Mouse (Mus musculus): ENCODE results near the gene Mpped2. TPM values are rescaled to one million over a fixed set of nuclear protein-coding genes. Genes with fewer than 3 reads are reported as not detected.

The Mpped2 gene
- total RNA-seq, 2 experiments from 2014 or later, result 2.5 to 4.6 TPM

GRCm38 (mm10) chr2:106844766-106845678 is 152.0 kb downstream of the Mpped2 start:
- DNase-seq, result no peak
- intact Hi-C loops (cut with DNase I), result no loop called here

GRCm38 (mm10) chr2:106846511-106846910 is 153.4 kb downstream of the Mpped2 start:
- intact Hi-C loops (cut with DNase I), result no loop called here
- no peak for DNase-seq

GRCm38 (mm10) chr2:106849389-106849788 is 156.3 kb downstream of the Mpped2 start:
- DNase-seq, result no peak
- intact Hi-C loops (cut with DNase I), result no loop called here

- no peak for DNase-seq
- intact Hi-C loops (cut with DNase I), result no loop called here
Observed at GRCm38 (mm10) chr2:106851515-106851914, 158.4 kb downstream of the Mpped2 start.

GRCm38 (mm10) chr2:106854213-106854612 is 161.1 kb downstream of the Mpped2 start:
- intact Hi-C loops (cut with DNase I), result no loop called here
- no peak for DNase-seq

GRCm38 (mm10) chr2:106854758-106855157 is 161.7 kb downstream of the Mpped2 start:
- intact Hi-C loops (cut with DNase I), result no loop called here
- DNase-seq, result no peak

GRCm38 (mm10) chr2:106855184-106855583 is 162.1 kb downstream of the Mpped2 start:
- no peak for DNase-seq
- intact Hi-C loops (cut with DNase I), result no loop called here

GRCm38 (mm10) chr2:106855623-106856350 is 162.7 kb downstream of the Mpped2 start:
- intact Hi-C loops (cut with DNase I), result no loop called here
- no peak for DNase-seq

- intact Hi-C loops (cut with DNase I), result no loop called here
- no peak for DNase-seq
Observed at GRCm38 (mm10) chr2:106856361-106856961, 163.4 kb downstream of the Mpped2 start.

GRCm38 (mm10) chr2:106857258-106857657 is 164.2 kb downstream of the Mpped2 start:
- DNase-seq, result no peak
- intact Hi-C loops (cut with DNase I), result no loop called here

- intact Hi-C loops (cut with DNase I), result no loop called here
- no peak for DNase-seq
Observed at GRCm38 (mm10) chr2:106857711-106858110, 164.6 kb downstream of the Mpped2 start.

- DNase-seq, result no peak
- intact Hi-C loops (cut with DNase I), result no loop called here
Observed at GRCm38 (mm10) chr2:106860856-106861679, 168.0 kb downstream of the Mpped2 start.

GRCm38 (mm10) chr2:106863050-106863653 is 170.1 kb downstream of the Mpped2 start:
- intact Hi-C loops (cut with DNase I), result no loop called here
- DNase-seq, result no peak

GRCm38 (mm10) chr2:106865148-106865786 is 172.2 kb downstream of the Mpped2 start:
- intact Hi-C loops (cut with DNase I), result no loop called here
- no peak for DNase-seq

- intact Hi-C loops (cut with DNase I), result no loop called here
- no peak for DNase-seq
Observed at GRCm38 (mm10) chr2:106866303-106866702, 173.2 kb downstream of the Mpped2 start.

GRCm38 (mm10) chr2:106870886-106871285 is 177.8 kb downstream of the Mpped2 start:
- intact Hi-C loops (cut with DNase I), result no loop called here
- no peak for DNase-seq

- intact Hi-C loops (cut with DNase I), result no loop called here
- no peak for DNase-seq
Observed at GRCm38 (mm10) chr2:106873166-106873565, 180.1 kb downstream of the Mpped2 start.

- intact Hi-C loops (cut with DNase I), result no loop called here
- no peak for DNase-seq
Observed at GRCm38 (mm10) chr2:106883390-106883789, 190.3 kb downstream of the Mpped2 start.

- intact Hi-C loops (cut with DNase I), result no loop called here
- no peak for DNase-seq
Observed at GRCm38 (mm10) chr2:106888174-106888573, 195.1 kb downstream of the Mpped2 start.
